Mouse (Mus musculus): Measurements from ENCODE around the gene Gm47985. TPM values are rescaled to one million over a fixed set of nuclear protein-coding genes. Genes with fewer than 3 reads are reported as not detected.
"Not testable (repeated sequence)": the region's sequence is repeated elsewhere in the genome, so short reads cannot be mapped to it uniquely, and the experiment has no call there.

The Gm47985 gene
- polyA plus RNA-seq, 1 experiment from 2014 or later, result 0.25 TPM

DNA sequence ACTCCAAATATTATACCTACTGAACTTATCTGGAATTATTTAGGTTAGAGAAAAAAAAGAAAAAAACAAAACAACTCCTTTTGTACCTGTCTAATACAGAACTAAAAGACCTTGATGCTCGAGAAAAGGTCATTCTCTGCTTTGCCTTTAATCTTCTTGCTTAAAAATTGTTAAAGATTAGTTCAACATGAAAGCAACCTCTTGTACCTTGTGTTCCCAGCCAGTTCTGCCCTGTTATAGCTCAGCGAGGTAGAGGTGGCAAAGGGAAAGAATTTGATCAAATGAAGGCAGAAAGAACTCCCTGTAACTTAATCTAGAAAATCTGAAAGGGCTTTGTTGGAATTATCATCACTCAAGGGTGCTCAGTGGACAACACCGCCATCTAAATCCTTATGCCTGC is 3.8 kb downstream of the Gm47985 start:
- not testable (repeated sequence) for H3K27me3 ChIP-seq; ATAC-seq; H3K4me2 ChIP-seq; H3K9me3 ChIP-seq (replicated peaks); H3K27ac ChIP-seq; H3K4me3 ChIP-seq; H3K36me3 ChIP-seq (ENCODE audit: poor library complexity, severe bottlenecking); H3K9ac ChIP-seq; H3K4me1 ChIP-seq
- 71% methylated on average over 3 of the region's 3 CpGs for WGBS

DNA sequence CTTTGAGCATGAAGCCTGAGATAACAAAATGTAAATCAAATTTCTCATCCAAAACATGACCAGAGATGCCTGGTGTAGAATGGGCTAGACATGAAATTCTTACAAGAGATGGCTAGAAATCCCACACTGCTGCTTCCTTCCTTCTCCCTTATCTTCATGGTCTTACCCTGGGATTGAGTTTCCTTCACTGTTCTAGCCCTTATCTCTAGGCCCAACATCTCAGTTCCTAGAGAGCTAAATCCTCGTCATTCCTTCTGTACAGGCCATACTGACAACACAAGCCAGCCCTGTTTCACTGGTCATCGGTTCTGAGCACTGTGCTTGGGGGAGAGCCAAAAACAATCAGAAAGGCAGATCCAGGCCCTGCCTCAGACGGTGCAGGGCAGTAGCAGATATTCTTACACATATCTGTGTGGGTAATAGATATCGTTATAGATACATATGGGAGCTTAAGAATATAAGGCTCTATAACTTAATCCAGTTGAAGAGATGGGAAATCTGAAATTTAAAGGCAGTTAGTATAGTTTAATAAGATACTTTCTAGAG is 4.6 kb downstream of the Gm47985 start:
- not testable (repeated sequence) for H3K27ac ChIP-seq; H3K4me2 ChIP-seq; H3K4me1 ChIP-seq; H3K36me3 ChIP-seq (ENCODE audit: poor library complexity, severe bottlenecking); ATAC-seq; H3K9me3 ChIP-seq (replicated peaks); H3K4me3 ChIP-seq; H3K27me3 ChIP-seq; H3K9ac ChIP-seq
- WGBS, result 89% methylated on average over 4 of the region's 4 CpGs

DNA sequence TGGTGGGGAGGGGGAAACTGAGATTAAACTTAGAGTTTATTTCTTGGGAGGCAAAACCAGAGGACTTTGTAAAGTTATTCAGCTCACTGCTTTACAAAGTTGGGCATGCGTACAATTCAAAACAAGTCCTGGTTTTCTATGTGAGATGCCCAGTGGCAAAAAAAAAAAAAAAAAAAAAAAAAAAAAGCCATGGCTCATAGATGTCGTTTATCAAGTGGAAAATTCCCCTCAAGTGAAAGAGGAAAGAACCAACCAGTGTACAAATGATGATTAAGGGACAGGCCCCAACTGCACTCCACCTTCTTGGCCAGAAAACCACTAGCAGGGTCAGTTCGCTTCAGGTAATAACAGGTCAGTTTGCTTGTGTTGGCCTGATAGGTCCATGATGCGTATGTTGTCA is 6.1 kb downstream of the Gm47985 start:
- Histone ChIP-seq H3K27me3 (no peaks in the 10 kb centered on the region), H3K9ac (no peak overlapping the region), H3K27ac (no peak overlapping the region), H3K36me3 (ENCODE audit: poor library complexity, severe bottlenecking) (no peaks in the 10 kb centered on the region), H3K4me3 (no peak overlapping the region), H3K4me1 (no peaks in the 10 kb centered on the region), H3K9me3 (replicated peaks) (no peaks in the 10 kb centered on the region), H3K4me2 (no peak overlapping the region)
- no peak for ATAC-seq
- WGBS, result 92% methylated on average over 4 of the region's 4 CpGs

DNA sequence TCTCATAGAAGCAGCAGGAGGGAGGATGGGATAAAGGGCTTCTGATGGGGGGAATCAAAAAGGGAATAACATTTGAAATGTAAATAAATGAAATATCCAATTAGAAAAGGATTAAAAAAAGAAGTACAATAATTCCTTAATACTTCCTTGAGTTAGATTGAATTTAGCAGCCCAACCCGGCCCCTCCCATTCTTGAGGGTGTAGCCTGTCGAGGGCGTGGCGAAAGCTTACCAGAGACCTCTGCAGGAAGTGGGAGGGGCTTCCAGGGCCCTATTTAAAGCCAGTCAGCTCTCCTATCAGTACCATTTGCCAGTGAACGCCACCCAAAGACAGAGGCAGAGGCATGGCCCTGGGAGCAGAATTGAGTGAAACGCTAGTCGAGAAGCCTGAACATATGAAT is 9.7 kb downstream of the Gm47985 start, which contains the start of gene Gm8947:
Gene Gm8947 (plus strand): TSS at position 302 of the 400 bp plus-strand sequence.
- H3K27me3 ChIP-seq; H3K4me2 ChIP-seq; H3K36me3 ChIP-seq (ENCODE audit: poor library complexity, severe bottlenecking); H3K4me3 ChIP-seq; H3K4me1 ChIP-seq; H3K9ac ChIP-seq; ATAC-seq; H3K9me3 ChIP-seq (replicated peaks); H3K27ac ChIP-seq: not testable (repeated sequence)
- WGBS, result 100% methylated on average over 2 of the region's 7 CpGs

DNA sequence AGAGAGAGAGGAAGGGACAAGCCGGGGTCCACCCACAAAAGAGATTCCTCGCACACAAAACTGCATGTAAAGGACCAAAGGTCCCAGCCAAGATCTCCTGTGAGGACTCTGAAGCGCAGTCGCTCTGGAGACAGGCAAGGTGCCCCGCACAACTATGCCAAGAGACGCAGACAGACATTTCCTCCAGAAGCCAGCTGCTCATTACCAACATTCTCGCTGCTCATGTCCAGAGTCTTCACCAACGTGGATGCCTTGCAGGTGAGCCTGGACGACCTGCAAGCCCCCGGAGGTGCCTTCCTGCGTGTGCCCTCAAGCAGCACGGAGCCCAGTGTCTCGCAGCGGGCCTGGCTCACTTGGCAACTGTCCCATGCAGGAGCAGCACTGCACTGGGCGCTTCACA is 10.4 kb downstream of the Gm47985 start:
- H3K4me3 ChIP-seq; H3K4me2 ChIP-seq; H3K27ac ChIP-seq; H3K9ac ChIP-seq; H3K4me1 ChIP-seq; H3K9me3 ChIP-seq (replicated peaks); H3K36me3 ChIP-seq (ENCODE audit: poor library complexity, severe bottlenecking); ATAC-seq; H3K27me3 ChIP-seq: not testable (repeated sequence)
- WGBS, result 97% methylated on average over 15 of the region's 15 CpGs

- 48% methylated on average over 4 of the region's 4 CpGs for WGBS
- H3K36me3 ChIP-seq (ENCODE audit: poor library complexity, severe bottlenecking); H3K27ac ChIP-seq; H3K9ac ChIP-seq; H3K27me3 ChIP-seq; H3K9me3 ChIP-seq (replicated peaks); ATAC-seq; H3K4me1 ChIP-seq; H3K4me3 ChIP-seq; H3K4me2 ChIP-seq: not testable (repeated sequence)
Measured at GRCm38 (mm10) chr1:151195986-151196385, 13.6 kb downstream of the Gm47985 start.

- not testable (repeated sequence) for H3K9me3 ChIP-seq (replicated peaks); H3K36me3 ChIP-seq (ENCODE audit: poor library complexity, severe bottlenecking); H3K9ac ChIP-seq; H3K4me2 ChIP-seq; H3K27ac ChIP-seq; H3K27me3 ChIP-seq; H3K4me3 ChIP-seq; ATAC-seq; H3K4me1 ChIP-seq
- 83% methylated on average over 3 of the region's 3 CpGs for WGBS
Measured at GRCm38 (mm10) chr1:151196690-151197089, 14.4 kb downstream of the Gm47985 start.

GRCm38 (mm10) chr1:151198120-151198519 is 15.8 kb downstream of the Gm47985 start, which contains the start of gene Gm47995:
Gm47995 (plus strand) TSS chr1:151198448.
- not testable (repeated sequence) for H3K9ac ChIP-seq; H3K4me1 ChIP-seq; ATAC-seq; H3K36me3 ChIP-seq (ENCODE audit: poor library complexity, severe bottlenecking); H3K4me2 ChIP-seq; H3K9me3 ChIP-seq (replicated peaks); H3K4me3 ChIP-seq; H3K27me3 ChIP-seq; H3K27ac ChIP-seq
- 78% methylated on average over 2 of the region's 4 CpGs for WGBS

GRCm38 (mm10) chr1:151200620-151201019 is 18.3 kb downstream of the Gm47985 start:
- H3K4me3 ChIP-seq; H3K36me3 ChIP-seq (ENCODE audit: poor library complexity, severe bottlenecking); H3K27ac ChIP-seq; H3K9me3 ChIP-seq (replicated peaks); H3K4me1 ChIP-seq; H3K4me2 ChIP-seq; H3K9ac ChIP-seq; H3K27me3 ChIP-seq: not testable (repeated sequence)
- 0 out of 2 replicates have a peak, but pooled peaks have one; percentile 27 for ATAC-seq

- not testable (repeated sequence) for H3K9ac ChIP-seq; H3K4me2 ChIP-seq; H3K4me3 ChIP-seq; H3K27me3 ChIP-seq; H3K27ac ChIP-seq; ATAC-seq; H3K9me3 ChIP-seq (replicated peaks); H3K4me1 ChIP-seq; H3K36me3 ChIP-seq (ENCODE audit: poor library complexity, severe bottlenecking)
- WGBS, result 83% methylated on average over 4 of the region's 5 CpGs
Measured at GRCm38 (mm10) chr1:151202771-151203170, 20.4 kb downstream of the Gm47985 start.

DNA sequence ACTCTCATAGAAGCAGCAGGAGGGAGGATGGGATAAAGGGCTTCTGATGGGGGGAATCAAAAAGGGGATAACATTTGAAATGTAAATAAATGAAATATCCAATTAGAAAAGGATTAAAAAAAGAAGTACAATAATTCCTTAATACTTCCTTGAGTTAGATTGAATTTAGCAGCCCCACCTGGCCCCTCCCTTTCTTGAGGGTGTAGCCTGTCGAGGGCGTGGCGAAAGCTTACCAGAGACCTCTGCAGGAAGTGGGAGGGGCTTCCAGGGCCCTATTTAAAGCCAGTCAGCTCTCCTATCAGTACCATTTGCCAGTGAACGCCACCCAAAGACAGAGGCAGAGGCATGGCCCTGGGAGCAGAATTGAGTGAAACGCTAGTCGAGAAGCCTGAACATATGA is 21.5 kb downstream of the Gm47985 start, which contains the start of gene 3110040M04Rik:
Gene 3110040M04Rik (plus strand): TSS at position 304 of the 400 bp plus-strand sequence.
- H3K9ac ChIP-seq; H3K27ac ChIP-seq; H3K36me3 ChIP-seq (ENCODE audit: poor library complexity, severe bottlenecking); H3K4me2 ChIP-seq; H3K4me3 ChIP-seq; H3K27me3 ChIP-seq; ATAC-seq; H3K9me3 ChIP-seq (replicated peaks); H3K4me1 ChIP-seq: not testable (repeated sequence)
- no CpG with 5 or more reads among the region's 6 CpGs for WGBS

DNA sequence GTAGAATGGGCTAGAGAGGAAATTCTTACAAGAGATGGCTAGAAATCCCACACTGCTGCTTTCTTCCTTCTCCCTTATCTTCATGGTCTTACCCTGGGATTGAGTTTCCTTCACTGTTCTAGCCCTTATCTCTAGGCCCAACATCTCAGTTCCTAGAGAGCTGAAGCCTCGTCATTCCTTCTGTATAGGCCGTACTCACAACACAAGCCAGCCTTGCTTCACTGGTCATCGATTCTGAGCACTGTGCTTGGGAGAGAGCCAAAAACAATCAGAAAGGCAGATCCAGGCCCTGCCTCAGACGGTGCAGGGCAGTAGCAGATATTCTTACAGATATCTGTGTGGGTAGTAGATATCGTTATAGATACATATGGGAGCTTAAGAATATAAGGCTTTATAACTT is 26.2 kb downstream of the Gm47985 start:
- 78% methylated on average over 4 of the region's 5 CpGs for WGBS
- not testable (repeated sequence) for H3K9me3 ChIP-seq (replicated peaks); H3K27ac ChIP-seq; H3K4me3 ChIP-seq; H3K4me2 ChIP-seq; H3K9ac ChIP-seq; H3K36me3 ChIP-seq (ENCODE audit: poor library complexity, severe bottlenecking); H3K4me1 ChIP-seq; H3K27me3 ChIP-seq
- peak; percentile 70; the same call in 1 of the 2 replicates for ATAC-seq

DNA sequence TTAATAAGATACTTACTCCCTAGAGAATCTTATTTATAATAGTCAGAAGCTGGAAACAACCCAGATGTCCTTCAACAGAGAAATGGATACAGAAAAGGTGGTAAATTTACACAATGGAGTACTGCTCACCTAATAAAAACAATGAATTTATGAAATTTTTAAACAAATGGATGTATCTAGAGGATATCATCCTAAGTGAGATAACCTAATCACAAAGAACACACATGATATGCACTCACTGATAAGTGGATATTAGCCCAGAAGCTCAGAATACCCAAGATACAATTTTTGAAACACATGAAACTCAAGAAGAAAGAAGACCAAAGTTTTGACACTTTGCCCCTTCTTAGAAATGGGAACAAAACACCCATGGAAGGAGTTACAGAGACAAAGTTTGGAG is 26.6 kb downstream of the Gm47985 start:
- H3K4me3 ChIP-seq; H3K27me3 ChIP-seq; ATAC-seq; H3K9ac ChIP-seq; H3K36me3 ChIP-seq (ENCODE audit: poor library complexity, severe bottlenecking); H3K4me2 ChIP-seq; H3K27ac ChIP-seq; H3K4me1 ChIP-seq; H3K9me3 ChIP-seq (replicated peaks): not testable (repeated sequence)

All from forebrain, embryonic 13.5 days (tissue).